Comparison of ENCODE assay signal across 8 mouse cellular contexts in the genomic region with DNA sequence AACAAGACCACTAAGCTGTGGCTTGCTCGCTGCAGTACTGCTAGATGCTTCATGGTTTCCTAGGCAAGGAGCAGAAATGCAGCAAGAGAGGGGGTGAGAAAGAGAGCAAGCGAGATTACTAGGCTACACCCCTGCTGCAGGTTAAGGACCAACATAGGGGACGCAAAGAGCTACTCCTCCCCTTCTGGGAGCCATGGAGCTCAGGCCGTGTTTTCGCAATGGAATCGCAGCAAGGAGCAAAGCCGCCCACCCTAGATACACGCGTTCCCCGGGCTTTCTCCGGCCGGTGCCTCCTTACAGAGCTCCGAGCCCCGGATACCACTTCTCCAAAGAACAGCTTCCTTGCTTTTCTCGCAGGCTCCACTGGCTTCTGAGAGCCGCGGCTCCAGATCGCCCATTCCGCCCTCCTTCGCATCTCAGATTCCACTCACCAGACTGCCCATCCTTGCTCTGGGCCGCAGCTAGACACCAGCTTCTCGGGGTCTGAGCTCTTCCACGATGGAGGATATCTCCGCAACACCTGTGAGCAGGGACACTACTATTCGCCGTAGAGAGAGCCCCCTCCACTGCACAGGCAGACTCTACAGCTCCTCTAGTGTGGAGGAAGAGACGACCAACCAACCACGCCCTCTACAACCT. TPM values are rescaled to one million over a fixed set of nuclear protein-coding genes. Genes with fewer than 3 reads are reported as not detected.
DNase-seq lines count a peak whose midpoint lies in the region; ATAC-seq lines count a peak whose summit lies in the region.

TSS of gene Cd200 (minus strand) at position 629 of the 639 bp plus-strand sequence.

- H3K4me1 ChIP-seq in forebrain, embryonic 10.5 days: peaks cover 14% of the 10 kb centered on the region
- peaks cover 3% of the 10 kb centered on the region; the same call in 1 of the 2 replicates for H3K4me1 ChIP-seq in heart, embryonic 12.5 days (replicated peaks)
- H3K4me1 ChIP-seq in kidney, embryonic 15.5 days: 0 out of 2 replicates have a peak, but pooled peaks cover 3% of the 10 kb centered on the region
- no peaks in the 10 kb centered on the region for H3K4me1 ChIP-seq in limb, embryonic 13.5 days
- H3K4me1 ChIP-seq in midbrain, embryonic 13.5 days (replicated peaks): peaks cover 13% of the 10 kb centered on the region

- peak; percentile 15 to 32 for DNase-seq in urinary bladder, adult 18-20 months (ENCODE audit: low spot score in 2 of 2)
- DNase-seq in urinary bladder, postnatal 10 days (ENCODE audit: low spot score): no peak
- DNase-seq in forebrain, embryonic 10.5 days (ENCODE audit: extremely low spot score, low spot score): peak; percentile 56
- peak; percentile 35 to 57 for DNase-seq in spleen, adult 18-20 months

- H3K27me3 ChIP-seq in forebrain, embryonic 10.5 days (ENCODE audit: poor library complexity, severe bottlenecking): peaks cover 18% of the 10 kb centered on the region; the same call in 1 of the 2 replicates
- H3K27me3 ChIP-seq in heart, embryonic 12.5 days (replicated peaks): no peaks in the 10 kb centered on the region
- H3K27me3 ChIP-seq in kidney, embryonic 15.5 days: no peaks in the 10 kb centered on the region
- H3K27me3 ChIP-seq in limb, embryonic 13.5 days: 0 out of 2 replicates have a peak, but pooled peaks cover 2% of the 10 kb centered on the region
- no peaks in the 10 kb centered on the region for H3K27me3 ChIP-seq in midbrain, embryonic 13.5 days

- H3K36me3 ChIP-seq in forebrain, embryonic 10.5 days (replicated peaks): no peaks in the 10 kb centered on the region
- no peaks in the 10 kb centered on the region for H3K36me3 ChIP-seq in heart, embryonic 12.5 days
- H3K36me3 ChIP-seq in kidney, embryonic 15.5 days: no peaks in the 10 kb centered on the region
- H3K36me3 ChIP-seq in limb, embryonic 13.5 days: no peaks in the 10 kb centered on the region
- no peaks in the 10 kb centered on the region for H3K36me3 ChIP-seq in midbrain, embryonic 13.5 days

- H3K9me3 ChIP-seq in forebrain, embryonic 10.5 days: no peaks in the 10 kb centered on the region
- H3K9me3 ChIP-seq in heart, embryonic 12.5 days (replicated peaks): no peaks in the 10 kb centered on the region
- H3K9me3 ChIP-seq in kidney, embryonic 15.5 days (replicated peaks): no peaks in the 10 kb centered on the region
- no peaks in the 10 kb centered on the region for H3K9me3 ChIP-seq in limb, embryonic 13.5 days
- H3K9me3 ChIP-seq in midbrain, embryonic 13.5 days: no peaks in the 10 kb centered on the region

- WGBS in forebrain, embryonic 10.5 days: under 1% methylated on average over 28 of the region's 28 CpGs
- WGBS in heart, embryonic 12.5 days: under 1% methylated on average over 28 of the region's 28 CpGs
- WGBS in kidney, embryonic 15.5 days: under 1% methylated on average over 28 of the region's 28 CpGs
- WGBS in limb, embryonic 13.5 days: under 1% methylated on average over 28 of the region's 28 CpGs
- under 1% methylated on average over 28 of the region's 28 CpGs for WGBS in midbrain, embryonic 13.5 days

- peak within 1 kb of the TSS; percentile 66 for H3K9ac ChIP-seq in heart, embryonic 12.5 days
- peak within 1 kb of the TSS; percentile 35 for H3K9ac ChIP-seq in kidney, embryonic 15.5 days
- H3K9ac ChIP-seq in limb, embryonic 13.5 days: peak within 1 kb of the TSS; percentile 72
- H3K9ac ChIP-seq in midbrain, embryonic 13.5 days (replicated peaks): peak within 1 kb of the TSS; percentile 90

- H3K27ac ChIP-seq in forebrain, embryonic 10.5 days: peak within 1 kb of the TSS; percentile 82
- H3K27ac ChIP-seq in heart, embryonic 12.5 days (ENCODE audit: poor library complexity, severe bottlenecking): peak within 1 kb of the TSS; percentile 38; the same call in 1 of the 2 replicates
- peak within 1 kb of the TSS; percentile 55 for H3K27ac ChIP-seq in kidney, embryonic 15.5 days
- H3K27ac ChIP-seq in limb, embryonic 13.5 days: peak within 1 kb of the TSS; percentile 55
- peak within 1 kb of the TSS; percentile 97 for H3K27ac ChIP-seq in midbrain, embryonic 13.5 days

- ATAC-seq in heart, embryonic 12.5 days (ENCODE audit: insufficient number of reproducible peaks, low FRiP score): peak; percentile 75; the same call in 1 of the 2 replicates
- peak; percentile 93 for ATAC-seq in kidney, embryonic 15.5 days (replicated peaks; ENCODE audit: low FRiP score)
- ATAC-seq in limb, embryonic 13.5 days (ENCODE audit: low FRiP score, low read depth): peak; percentile 88
- ATAC-seq in midbrain, embryonic 13.5 days: peak; percentile 98

- H3K4me2 ChIP-seq in heart, embryonic 12.5 days: peak within 1 kb of the TSS; percentile 82
- H3K4me2 ChIP-seq in kidney, embryonic 15.5 days: peak within 1 kb of the TSS; percentile 66
- peak within 1 kb of the TSS; percentile 76 for H3K4me2 ChIP-seq in limb, embryonic 13.5 days (replicated peaks)
- peak within 1 kb of the TSS; percentile 56 for H3K4me2 ChIP-seq in midbrain, embryonic 13.5 days (replicated peaks)

- H3K4me3 ChIP-seq in forebrain, embryonic 10.5 days: peak within 1 kb of the TSS; percentile 61
- peak within 1 kb of the TSS; percentile 67 for H3K4me3 ChIP-seq in heart, embryonic 12.5 days
- peak within 1 kb of the TSS; percentile 51 for H3K4me3 ChIP-seq in kidney, embryonic 15.5 days (replicated peaks)
- peak within 1 kb of the TSS; percentile 62 for H3K4me3 ChIP-seq in limb, embryonic 13.5 days
- H3K4me3 ChIP-seq in midbrain, embryonic 13.5 days (replicated peaks): peak within 1 kb of the TSS; percentile 79

RNA-seq across cellular contexts. Expression of gene Cd200, which starts in this region (rescaled TPM):
- 7.1 and 10.2 TPM in 2 replicates for polyA plus RNA-seq in forebrain, embryonic 10.5 days (2016; fragmentation: Nextera tagmentation; extraction: Ambion mirVana)
- 14.6 and 15.4 TPM in 2 replicates for polyA plus RNA-seq in heart, embryonic 12.5 days (2016; fragmentation: Nextera tagmentation; extraction: Ambion mirVana)
- polyA plus RNA-seq in kidney, embryonic 15.5 days (2015; fragmentation: Nextera tagmentation; extraction: Ambion mirVana): 34.9 and 39.1 TPM in 2 replicates
- 23.3 TPM in 2 replicates for polyA plus RNA-seq in limb, embryonic 13.5 days (2015; fragmentation: Nextera tagmentation; extraction: Ambion mirVana)
- polyA plus RNA-seq in midbrain, embryonic 13.5 days (2015; fragmentation: Nextera tagmentation; extraction: Ambion mirVana): 226 and 244 TPM in 2 replicates

Comparison
In these comparisons a context has a peak if more than half of its experiments do, and no peak if none do; other contexts are left out.
1. H3K27ac ChIP-seq: peak in every context shown above with its lines; median percentile 97 in midbrain, embryonic 13.5 days; 82 in forebrain, embryonic 10.5 days; 55 in kidney, embryonic 15.5 days; 55 in limb, embryonic 13.5 days; 38 in heart, embryonic 12.5 days.
2. H3K9ac ChIP-seq: peak in every context shown above with its lines; median percentile 90 in midbrain, embryonic 13.5 days; 72 in limb, embryonic 13.5 days; 66 in heart, embryonic 12.5 days; 35 in kidney, embryonic 15.5 days.